Mouse (Mus musculus): ENCODE results near the gene Zfp819.

Gene Zfp819

GRCm38 (mm10) chr7:43606896-43607742 is at the start of gene Zfp819:
Zfp819 (plus strand) TSS chr7:43607169.
- DNase-seq (ENCODE audit: low spot score in 2 of 2): peak; percentile 41 to 56

GRCm38 (mm10) chr7:43562006-43562633 is 44.8 kb upstream of the Zfp819 start, which contains the start of gene Zfp658:
Zfp658 (plus strand) TSS chr7:43562256.
- DNase-seq (ENCODE audit: low spot score in 2 of 2): peak; percentile 65 to 74

GRCm38 (mm10) chr7:43562651-43563070 is 44.3 kb upstream of the Zfp819 start:
- no peak for DNase-seq (ENCODE audit: low spot score in 2 of 2)

DNA sequence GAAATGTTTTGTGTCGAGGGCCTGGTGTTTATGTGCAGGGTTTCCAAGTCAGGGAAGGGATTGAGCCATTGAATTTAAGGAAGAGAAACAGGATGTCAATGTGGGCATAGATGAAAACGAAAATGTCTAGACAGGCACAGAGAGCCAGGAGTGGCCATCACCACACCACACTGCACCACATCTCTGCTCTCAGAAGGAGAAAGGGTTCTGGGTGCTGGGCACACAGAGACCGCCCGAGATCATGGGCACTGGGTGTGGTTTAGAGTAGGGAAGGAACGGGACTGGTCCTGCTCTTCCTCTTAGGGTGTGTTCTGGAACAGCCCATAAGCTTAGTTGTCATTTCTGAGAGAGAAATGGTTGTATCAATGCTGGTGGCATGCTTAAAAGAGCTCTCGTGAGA is 43.7 kb upstream of the Zfp819 start:
- DNase-seq (ENCODE audit: low spot score in 2 of 2): no peak

- DNase-seq (ENCODE audit: low spot score in 2 of 2): no peak
Observed at GRCm38 (mm10) chr7:43571216-43571615, 35.8 kb upstream of the Zfp819 start.

DNA sequence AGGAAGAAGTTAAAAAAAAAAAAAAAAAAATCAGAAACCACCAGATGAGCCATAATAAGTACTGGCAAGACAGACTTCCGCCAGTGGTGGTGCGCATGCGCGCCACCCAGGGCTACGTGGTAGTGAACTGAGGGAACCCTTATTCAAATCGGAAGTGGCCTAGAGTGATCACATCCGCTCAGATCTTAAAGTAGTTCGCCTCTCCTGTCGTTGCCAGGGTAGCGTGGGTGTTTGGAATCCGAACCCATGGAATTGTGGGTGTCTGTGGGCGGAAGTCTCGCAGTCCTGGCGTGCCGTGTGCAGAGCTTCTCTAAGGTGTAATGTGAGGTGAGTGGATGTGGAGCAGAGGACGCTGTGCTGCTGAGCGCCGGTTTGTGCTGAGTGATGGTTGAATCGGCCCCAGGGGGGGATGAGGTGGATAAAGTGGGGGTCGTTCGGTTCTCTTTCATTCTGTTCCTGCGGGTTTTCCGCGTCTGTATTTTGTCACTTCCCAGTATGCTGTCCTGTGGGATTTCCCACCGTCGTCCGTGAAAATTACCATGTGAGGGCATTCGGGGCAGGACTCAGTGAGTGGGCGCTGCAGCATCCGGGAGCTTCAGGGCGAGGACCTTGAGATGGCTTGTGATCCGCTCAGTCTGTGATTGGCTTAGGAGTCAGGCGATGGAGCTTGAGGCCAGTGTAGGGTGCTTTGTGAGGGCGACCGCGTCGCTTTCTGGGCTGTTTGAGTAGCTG is 27.4 kb upstream of the Zfp819 start, which contains the start of gene Zfp719:
Zfp719 (plus strand) TSS at position 171 of the 732 bp plus-strand sequence.
- peak; percentile 72 to 87 for DNase-seq (ENCODE audit: low spot score in 2 of 2)

GRCm38 (mm10) chr7:43580526-43580925 is 26.4 kb upstream of the Zfp819 start:
- DNase-seq (ENCODE audit: low spot score in 2 of 2): peak in 1 of 2 experiments; percentile 16

DNA sequence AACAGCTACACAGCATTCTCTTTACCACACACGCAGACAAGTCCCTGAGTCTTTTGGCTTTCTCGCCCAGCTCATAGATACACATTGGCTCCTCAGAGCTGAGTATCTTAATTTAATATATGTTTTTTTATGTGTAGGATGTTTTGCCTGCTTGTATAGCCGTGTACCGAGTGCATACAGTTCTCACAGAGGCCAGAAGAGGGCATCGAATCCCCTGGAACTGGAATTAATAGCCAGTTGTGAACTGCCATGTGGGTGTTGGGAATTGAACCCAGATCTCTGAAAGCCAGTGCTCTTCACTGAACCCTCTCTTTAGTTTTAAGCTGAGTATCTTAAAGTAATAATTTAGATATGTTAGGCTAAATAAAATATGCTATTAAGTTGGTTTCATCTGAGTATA is 22.2 kb upstream of the Zfp819 start:
- DNase-seq (ENCODE audit: low spot score in 2 of 2): no peak

DNA sequence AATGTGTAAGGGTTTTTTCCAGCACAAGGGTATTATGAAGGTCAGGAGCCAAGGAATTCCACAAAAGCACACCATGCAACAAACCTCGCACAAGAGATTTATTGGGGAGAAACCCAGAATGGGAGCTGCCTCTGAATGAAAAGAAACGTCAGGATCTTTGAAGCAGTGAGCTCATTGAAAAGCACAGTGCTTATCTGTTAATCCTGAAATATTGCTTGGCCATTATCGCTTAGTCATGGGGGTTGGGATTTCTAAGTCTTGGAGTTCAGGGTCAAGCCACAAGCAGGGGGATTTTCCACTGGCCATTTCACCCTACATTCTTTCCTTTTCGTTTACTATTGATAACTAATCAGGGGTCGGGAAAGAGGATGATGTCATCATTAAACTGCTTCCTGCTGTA is 5.1 kb upstream of the Zfp819 start:
- no peak for DNase-seq (ENCODE audit: low spot score in 2 of 2)

DNA sequence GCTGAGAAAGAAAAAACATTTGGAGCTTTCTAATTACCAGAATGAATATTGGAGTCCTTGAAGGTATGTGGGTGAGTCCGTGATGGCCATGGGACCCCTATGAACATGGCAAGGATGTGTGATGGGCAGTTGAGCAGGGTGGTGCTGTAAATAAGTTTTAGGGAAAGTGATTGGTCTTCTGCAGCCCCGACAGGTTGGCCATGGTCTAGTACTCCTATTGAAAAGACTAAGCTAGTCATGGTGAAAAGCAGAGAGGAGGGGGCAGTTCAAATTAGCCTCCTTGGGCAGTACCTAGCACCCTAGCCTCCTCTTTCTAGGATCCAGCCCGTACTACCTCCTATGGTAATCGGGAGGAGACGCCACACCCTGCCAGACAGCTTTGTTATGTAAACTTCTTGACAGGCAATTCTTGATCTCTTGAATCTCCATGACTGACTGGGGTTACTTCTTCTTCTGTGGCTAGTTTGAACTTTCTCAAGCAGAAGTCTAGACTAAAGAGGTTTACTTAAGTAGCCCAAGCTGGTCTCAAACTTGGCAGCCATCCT is 846 bp downstream of the Zfp819 start:
- no peak for DNase-seq (ENCODE audit: low spot score in 2 of 2)

DNA sequence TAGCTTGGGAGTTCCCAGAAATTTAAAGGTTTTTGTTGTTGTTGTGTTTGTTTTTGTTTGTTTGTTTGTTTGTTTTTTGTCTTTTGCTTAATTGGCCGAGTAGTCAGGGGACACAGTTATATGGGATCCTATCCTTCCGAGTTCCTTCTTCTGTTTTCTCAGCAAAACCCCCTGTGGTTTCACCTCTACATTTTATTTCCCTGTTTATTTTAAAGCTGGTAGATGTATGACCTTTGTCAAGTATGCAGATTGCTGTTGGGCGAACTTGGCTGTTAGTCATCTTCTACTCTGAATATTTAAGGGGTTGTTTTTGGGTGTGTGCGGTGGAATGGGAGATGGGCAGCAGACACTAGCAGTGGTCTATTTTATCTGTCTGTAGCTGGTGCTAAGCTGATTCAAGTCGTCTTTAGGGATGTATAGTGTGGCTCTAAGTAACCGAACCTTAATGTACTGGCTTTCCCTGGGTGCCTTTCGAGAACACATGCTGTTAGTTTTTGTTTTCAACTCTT is 1.4 kb downstream of the Zfp819 start:
- no peak for DNase-seq (ENCODE audit: low spot score in 2 of 2)

GRCm38 (mm10) chr7:43613816-43614551 is 7.0 kb downstream of the Zfp819 start:
- DNase-seq (ENCODE audit: low spot score in 2 of 2): no peak

GRCm38 (mm10) chr7:43622927-43623326 is 16.0 kb downstream of the Zfp819 start:
- no peak for DNase-seq (ENCODE audit: low spot score in 2 of 2)

DNA sequence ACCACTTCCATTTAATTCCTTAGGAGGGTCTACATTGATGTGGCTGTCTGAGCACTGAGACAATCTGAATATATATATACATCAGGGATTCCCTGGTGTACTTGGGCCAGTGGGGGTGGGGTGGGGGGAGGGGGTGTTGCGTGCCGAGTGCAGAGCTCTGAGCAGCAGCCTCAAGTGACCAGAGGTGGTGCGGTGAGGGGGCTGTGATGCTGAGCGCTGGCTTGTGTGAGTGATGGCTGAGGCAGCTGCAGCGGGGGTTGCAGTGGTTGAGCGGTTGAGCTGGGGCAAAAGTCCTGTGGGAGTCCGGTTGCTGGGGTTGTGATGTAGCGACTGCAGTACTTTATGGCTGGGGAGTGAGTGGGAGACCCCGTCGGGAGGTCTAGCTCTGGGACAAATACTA is 16.9 kb downstream of the Zfp819 start:
- DNase-seq (ENCODE audit: low spot score in 2 of 2): no peak

DNA sequence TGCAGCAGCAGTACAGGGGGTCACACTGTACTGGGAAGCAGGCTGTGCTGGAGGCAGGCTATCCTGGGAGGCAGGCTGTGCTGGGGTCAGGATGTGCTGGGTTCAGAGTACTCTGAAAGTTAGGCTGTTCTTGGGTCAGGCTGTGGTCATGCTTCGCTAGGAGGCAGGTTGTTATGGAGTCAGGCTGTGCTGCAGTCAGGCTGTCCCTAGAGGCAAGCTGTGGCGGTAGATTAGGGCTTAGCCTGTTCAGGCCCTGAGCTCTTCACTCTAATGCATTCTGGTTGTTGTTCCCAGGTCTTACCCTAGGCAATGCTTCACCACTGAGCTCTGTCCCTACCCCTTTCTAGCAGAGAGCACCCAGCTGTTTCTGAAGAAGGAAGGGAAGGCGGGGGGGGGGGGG is 18.1 kb downstream of the Zfp819 start:
- DNase-seq (ENCODE audit: low spot score in 2 of 2): no peak

DNA sequence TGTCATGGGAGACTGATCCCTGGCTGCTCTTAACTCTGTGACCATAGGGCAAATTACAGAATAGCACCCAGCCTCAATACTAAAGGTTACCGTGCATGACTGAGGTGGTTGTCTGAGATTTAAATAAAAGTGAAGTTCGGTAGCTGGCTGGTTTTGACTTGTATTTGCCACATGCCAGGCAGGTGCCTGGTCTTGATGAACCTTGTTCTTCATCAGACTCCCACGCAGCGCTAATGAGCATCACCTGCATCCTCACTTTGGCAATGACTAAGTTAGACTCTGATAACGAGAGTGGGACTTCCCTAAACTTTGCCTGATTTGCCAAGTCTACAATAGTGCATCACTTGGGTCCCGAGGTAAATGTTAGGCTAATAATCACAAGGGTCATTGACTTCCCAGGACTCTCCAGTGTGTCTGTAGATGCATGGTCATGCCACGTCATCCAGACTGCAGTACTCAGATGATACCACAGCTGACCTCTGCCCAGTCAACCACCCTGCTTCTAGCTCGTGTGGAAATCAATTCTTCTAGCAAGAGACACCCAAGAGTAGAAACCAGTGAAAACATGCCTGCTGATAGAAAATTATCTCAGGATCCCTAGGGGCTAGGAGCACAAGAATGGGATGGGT is 18.9 kb downstream of the Zfp819 start:
- DNase-seq (ENCODE audit: low spot score in 2 of 2): no peak

DNA sequence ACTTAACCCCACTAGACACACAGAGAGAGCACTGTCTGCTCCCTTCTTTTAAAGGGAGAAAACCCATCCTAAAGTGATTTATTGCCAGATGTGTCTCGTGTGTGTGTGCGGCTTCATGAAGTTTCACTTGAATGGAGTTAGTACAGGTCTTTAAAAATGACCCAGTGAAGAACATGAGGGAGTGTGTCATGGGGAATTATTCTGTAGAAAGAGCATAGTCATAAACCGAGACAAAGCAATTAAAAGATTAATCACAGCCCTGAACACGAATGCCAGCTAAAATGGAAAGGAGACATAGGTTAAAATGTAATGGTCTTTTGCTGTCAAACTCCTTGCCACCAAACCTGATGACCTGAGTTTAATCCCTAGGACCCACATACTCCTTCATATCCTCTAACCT is 27.0 kb downstream of the Zfp819 start:
- DNase-seq (ENCODE audit: low spot score in 2 of 2): no peak

DNA sequence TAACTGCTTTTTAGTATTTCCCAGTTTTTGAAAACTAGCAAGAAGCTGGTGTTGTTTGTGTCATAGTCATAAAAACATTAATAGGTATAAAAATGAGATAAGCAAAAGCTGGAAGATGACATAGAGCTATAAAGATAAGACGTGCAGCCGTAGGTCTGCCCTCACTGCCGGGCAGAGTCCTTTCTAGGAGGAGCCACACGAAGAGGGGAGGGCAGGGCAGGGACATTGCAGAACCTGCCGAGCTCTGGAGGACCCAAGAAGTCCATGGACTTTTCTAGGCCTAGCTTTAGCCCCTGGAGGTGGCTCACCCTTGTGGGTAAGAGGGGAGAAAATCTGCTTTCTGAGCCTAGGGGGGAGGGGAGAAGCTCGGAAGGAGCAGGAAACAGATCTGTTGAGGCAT is 27.5 kb downstream of the Zfp819 start, which contains the start of gene Ceacam18:
Ceacam18 (plus strand) TSS at position 208 of the 400 bp plus-strand sequence.
- no peak for DNase-seq (ENCODE audit: low spot score in 2 of 2)

- DNase-seq (ENCODE audit: low spot score in 2 of 2): no peak
Observed at GRCm38 (mm10) chr7:43636194-43636593, 29.2 kb downstream of the Zfp819 start.

- no peak for DNase-seq (ENCODE audit: low spot score in 2 of 2)
Observed at GRCm38 (mm10) chr7:43637118-43637517, 30.1 kb downstream of the Zfp819 start.

- DNase-seq (ENCODE audit: low spot score in 2 of 2): no peak
Observed at GRCm38 (mm10) chr7:43642587-43642986, 35.6 kb downstream of the Zfp819 start.

Measured in frontal cortex, postnatal 25 days (tissue).